Mouse (Mus musculus) ES-E14 (cell line): Measurements from ENCODE around the gene Map3k10. TPM values are rescaled to one million over a fixed set of nuclear protein-coding genes. Genes with fewer than 3 reads are reported as not detected.
"Not testable (repeated sequence)": the region's sequence is repeated elsewhere in the genome, so short reads cannot be mapped to it uniquely, and the experiment has no call there.

Experiments
- DNase-seq: peaks from one replicate; pipeline ENCODE4 v3.0.0-alpha.2; 2013; ENCODE audit warnings: low read depth, low spot score
- H3K27ac ChIP-seq: 2 replicates; pipeline ENCODE4 v1.5.1; 2012; ENCODE audit warnings: low read depth, mild to moderate bottlenecking, low read length, moderate library complexity, mixed read lengths; ENCODE audit not compliant: poor library complexity, insufficient read depth, severe bottlenecking
- H3K36me3 ChIP-seq: 2 replicates; pipeline ENCODE4 v1.6.1; 2012; ENCODE audit warnings: mild to moderate bottlenecking, low read length, moderate library complexity, mixed read lengths; ENCODE audit not compliant: control insufficient read depth, poor library complexity, insufficient read depth, severe bottlenecking
- H3K4me1 ChIP-seq, 2 experiments: fragments of 150-350 bp in 1 of 2; sonication (generic) in 1 of 2; 2 replicates each; pipeline ENCODE4 v1.6.1; 2012; ENCODE audit warnings: low read length in 2 of 2, mild to moderate bottlenecking in 1 of 2, mixed read lengths in 1 of 2; ENCODE audit not compliant: control insufficient read depth in 2 of 2, insufficient read depth in 2 of 2, poor library complexity in 1 of 2
- H3K4me3 ChIP-seq, 2 experiments: fragments of 150-350 bp in 1 of 2; sonication (generic) in 1 of 2; 2 replicates each; pipeline ENCODE4 v1.5.1; 2012; ENCODE audit warnings: low read length in 2 of 2, low read depth in 1 of 2, mild to moderate bottlenecking in 1 of 2, mixed read lengths in 1 of 2; ENCODE audit not compliant: insufficient read depth in 1 of 2, poor library complexity in 1 of 2, severe bottlenecking in 1 of 2
- H3K9ac ChIP-seq: 2 replicates; pipeline ENCODE4 v1.6.1; 2012; ENCODE audit warnings: low read depth, mild to moderate bottlenecking, low read length, mixed read lengths; ENCODE audit not compliant: poor library complexity, insufficient read depth, severe bottlenecking
- H3K9me3 ChIP-seq: fragments of 150-350 bp; sonication (generic); 2 replicates; pipeline ENCODE4 v1.6.1; 2012; ENCODE audit warnings: low read depth, mild to moderate bottlenecking, low read length; ENCODE audit not compliant: control insufficient read depth, insufficient read depth
- CHD2 ChIP-seq: IDR thresholded peaks from 2 replicates; pipeline ENCODE4 v1.6.1; 2014; ENCODE audit warnings: mild to moderate bottlenecking, low read depth, low read length, inconsistent platforms
- HCFC1 ChIP-seq: IDR thresholded peaks from 2 replicates; pipeline ENCODE4 v1.6.1; 2012; ENCODE audit warnings: low read length, inconsistent platforms, borderline replicate concordance; ENCODE audit not compliant: insufficient read depth
- MAFK ChIP-seq: IDR thresholded peaks from 2 replicates; pipeline ENCODE4 v1.6.1; 2014; ENCODE audit warnings: mild to moderate bottlenecking, low read depth, low read length, inconsistent platforms; ENCODE audit not compliant: insufficient read depth
- ZC3H11A ChIP-seq: IDR thresholded peaks from 2 replicates; pipeline ENCODE4 v1.6.1; 2012; ENCODE audit warnings: low read depth, mild to moderate bottlenecking, inconsistent platforms, low read length, borderline replicate concordance
- ZNF384 ChIP-seq: IDR thresholded peaks from 2 replicates; pipeline ENCODE4 v1.6.1; 2012; ENCODE audit warnings: low read depth, low read length, inconsistent platforms
- in situ Hi-C, 2 experiments: fragments of 600-800 bp; cut with MboI; formaldehyde crosslinking; loops; one replicate each; pipeline ENCODE4 v1.15.1; 2025; ENCODE audit warnings: low sequenced_read_pairs in 2 of 2, inconsistent platforms in 1 of 2; ENCODE audit not compliant: unreplicated experiment in 2 of 2
- total RNA-seq: library from RNA; depleted of rRNA; stranded (reverse); fragments of 300-350 nt; gene quantifications from 2 replicates; pipeline ENCODE4 v1.2.3, GENCODE M21; 2012

Map3k10 gene
- total RNA-seq, 1 experiment: 21.6 TPM

DNA sequence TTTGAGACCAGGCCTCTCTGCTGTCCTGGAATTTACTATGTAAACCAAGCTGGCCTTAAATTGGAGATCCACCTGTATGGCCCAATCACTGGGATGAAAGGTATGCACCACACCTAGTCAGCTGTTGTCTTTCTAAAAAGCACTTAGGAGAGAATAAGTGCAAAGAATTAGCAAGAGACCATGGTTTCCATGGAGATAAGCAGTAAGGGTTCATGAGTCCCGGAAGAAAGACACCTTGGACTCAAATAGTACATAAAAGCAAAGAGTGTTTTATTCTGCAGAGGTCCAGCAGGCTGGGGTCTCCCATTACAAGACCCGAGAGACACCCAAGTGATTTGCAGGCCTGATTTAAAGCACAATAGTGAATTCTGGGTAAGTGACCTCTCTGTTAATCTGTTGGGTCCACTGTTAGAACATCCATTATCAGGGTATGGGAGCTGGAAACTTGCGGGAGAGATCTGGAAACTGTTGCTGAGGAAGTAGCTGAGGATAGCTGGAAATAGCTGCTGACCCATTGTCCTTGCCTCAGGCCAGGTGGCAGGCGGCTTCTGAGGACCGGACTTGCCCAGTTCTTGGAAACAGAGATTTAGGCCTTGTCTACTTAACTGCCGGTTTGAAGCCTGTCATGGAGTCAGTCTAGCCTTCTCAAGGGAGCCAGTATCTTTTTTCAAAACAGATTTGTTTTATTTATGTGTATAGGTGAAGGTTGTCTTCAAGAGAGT is 27.0 kb downstream of the Map3k10 start:
- TF ChIP-seq CHD2 (no peak), MAFK (no peak), ZC3H11A (no peak), HCFC1 (no peak), ZNF384 (no peak)
- in situ Hi-C loops: no loop called here
- H3K36me3 ChIP-seq: no peaks in the 10 kb centered on the region
- no peak overlapping the region for H3K9ac ChIP-seq
- H3K9me3 ChIP-seq: no peaks in the 10 kb centered on the region
- peak overlapping the region; percentile 87 for H3K27ac ChIP-seq
- peaks cover 0 to 2% of the 10 kb centered on the region in 2 experiments; a peak in 2 of 4 replicates for H3K4me1 ChIP-seq
- no peak for DNase-seq
- 0 out of 4 replicates have a peak overlapping the region, but pooled peaks of 1 of the 2 experiments have one; percentile 22 for H3K4me3 ChIP-seq

DNA sequence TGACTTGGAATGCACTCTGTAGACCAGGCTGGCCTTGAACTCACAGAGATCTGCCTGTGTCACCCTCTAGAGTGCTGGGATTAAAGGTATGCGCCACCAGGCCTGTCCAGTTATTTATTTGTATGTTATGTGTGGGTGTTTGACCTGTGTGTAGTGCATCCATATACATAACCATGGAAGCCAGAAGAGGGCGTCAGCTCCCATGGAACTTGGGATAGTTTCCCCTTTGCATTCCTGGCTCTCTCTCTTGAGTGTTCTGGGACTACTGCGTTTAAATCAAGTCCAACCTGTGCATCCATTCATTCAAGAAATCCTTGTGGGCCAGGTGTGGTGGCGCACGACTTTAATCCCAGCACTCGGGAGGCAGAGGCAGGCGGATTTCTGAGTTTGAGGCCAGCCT is 27.9 kb downstream of the Map3k10 start:
- DNase-seq: no peak
- Histone ChIP-seq H3K4me3 (no peak overlapping the region), H3K9ac (no peak overlapping the region), H3K4me1 (peaks cover 0 to 2% of the 10 kb centered on the region in 2 experiments; a peak in 2 of 4 replicates), H3K27ac (peak overlapping the region; percentile 78), H3K36me3 (no peaks in the 10 kb centered on the region), H3K9me3 (no peaks in the 10 kb centered on the region)
- in situ Hi-C loops: no loop called here
- TF ChIP-seq MAFK (no peak), CHD2 (no peak), ZNF384 (no peak), ZC3H11A (no peak), HCFC1 (no peak)

DNA sequence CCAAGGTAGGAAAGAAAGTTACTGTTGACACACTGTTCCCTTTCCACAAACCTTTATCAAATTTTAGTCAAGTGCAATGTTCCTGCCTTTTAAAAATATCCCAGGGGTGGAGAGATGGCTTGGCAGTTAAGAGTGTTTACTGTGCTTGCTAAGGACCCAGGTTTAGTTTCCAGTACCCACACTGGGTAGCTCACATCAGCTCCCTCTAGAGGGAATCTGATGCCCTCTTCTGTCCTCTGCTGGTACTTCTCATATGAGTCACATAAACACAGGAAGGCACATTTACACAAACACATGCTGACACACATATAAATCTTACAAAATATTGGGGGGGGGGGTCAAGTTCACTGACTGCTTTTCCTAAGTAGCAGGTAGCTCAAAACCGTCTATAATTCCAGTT is 29.9 kb downstream of the Map3k10 start:
- H3K27ac ChIP-seq: no peak overlapping the region
- H3K4me3 ChIP-seq: no peak overlapping the region
- 0 out of 2 replicates have a peak, but pooled peaks have one; percentile 19 for TF ChIP-seq ZC3H11A
- TF ChIP-seq HCFC1: no peak
- no peak for TF ChIP-seq CHD2
- TF ChIP-seq ZNF384: peak; percentile 43; the same call in 1 of the 2 replicates
- no peak for TF ChIP-seq MAFK
- in situ Hi-C loops: no loop called here
- H3K9me3 ChIP-seq: no peaks in the 10 kb centered on the region
- no peak for DNase-seq
- H3K36me3 ChIP-seq: no peaks in the 10 kb centered on the region
- no peak overlapping the region for H3K9ac ChIP-seq
- H3K4me1 ChIP-seq: peaks cover 0 to 2% of the 10 kb centered on the region in 2 experiments; a peak in 2 of 4 replicates

DNA sequence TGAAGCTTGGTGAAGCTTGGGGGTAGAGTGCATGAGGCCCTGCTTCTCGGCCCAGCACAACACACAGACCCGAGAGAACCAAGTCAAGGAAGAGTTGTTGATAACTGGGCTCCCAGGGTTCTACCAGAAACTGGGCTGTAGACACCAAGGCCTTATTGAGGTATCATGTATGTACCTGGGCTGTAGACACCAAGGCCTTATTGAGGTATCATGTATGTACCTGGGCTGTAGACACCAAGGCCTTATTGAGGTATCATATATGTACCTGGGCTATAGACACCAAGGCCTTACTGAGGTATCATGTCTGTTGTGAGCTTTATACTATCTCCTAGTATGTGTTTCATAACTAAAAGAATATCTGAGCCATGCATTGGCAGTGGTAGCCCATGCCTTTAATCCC is 39.3 kb downstream of the Map3k10 start:
- DNase-seq, H3K4me3 ChIP-seq, H3K9ac ChIP-seq, H3K27ac ChIP-seq, in situ Hi-C loops, H3K4me1 ChIP-seq, H3K9me3 ChIP-seq: not testable (repeated sequence)
- peaks cover 27% of the 10 kb centered on the region for H3K36me3 ChIP-seq
